Mouse (Mus musculus): ENCODE results near the gene Gcc1.

Gene Gcc1

DNA sequence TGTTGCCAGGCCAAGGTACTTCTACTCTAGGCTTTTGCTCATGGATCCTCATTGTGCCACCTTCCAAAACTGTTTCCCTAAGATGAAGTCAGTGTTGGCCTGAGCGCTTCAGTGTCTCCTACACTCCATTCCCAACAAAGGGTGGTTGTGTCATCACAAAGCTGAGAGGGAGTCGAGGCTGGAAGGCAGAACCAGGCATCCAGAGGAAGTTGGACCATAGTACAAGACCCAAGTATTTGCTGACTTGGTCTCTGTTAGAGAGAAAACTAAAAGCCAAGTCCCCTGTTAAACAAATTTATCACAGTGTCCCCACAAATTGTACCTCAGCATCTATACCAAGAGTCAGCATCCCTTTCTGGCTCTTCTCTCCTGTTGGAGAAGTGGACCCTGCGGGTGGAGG is at the start of gene Gcc1:
Gene Gcc1 (minus strand): TSS at position 101 of the 400 bp plus-strand sequence.
- no peak for DNase-seq (ENCODE audit: low spot score in 2 of 2)

DNA sequence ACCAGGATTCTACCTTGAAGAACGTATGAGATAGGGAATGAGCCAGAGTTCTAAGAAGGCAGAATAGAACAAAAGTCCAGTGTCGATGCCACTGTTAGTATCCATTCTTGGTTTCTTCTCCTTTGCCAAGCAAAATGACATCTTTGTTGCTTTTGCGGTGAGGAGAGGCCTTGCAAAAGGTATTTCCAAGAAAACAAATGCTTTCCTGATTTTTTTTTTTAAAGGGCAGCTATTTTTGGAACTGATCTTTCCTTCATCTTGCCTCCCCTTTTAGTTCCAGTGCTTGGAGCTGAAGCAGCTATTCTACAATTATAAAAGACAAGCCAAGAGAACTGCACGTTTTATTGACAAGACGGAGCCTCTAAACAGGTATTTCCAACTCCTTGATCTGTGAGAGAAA is 46.6 kb upstream of the Gcc1 start, which contains the start of gene Snd1:
Gene Snd1 (plus strand): TSS at position 301 of the 400 bp plus-strand sequence.
- no peak for DNase-seq (ENCODE audit: low spot score in 2 of 2)

DNA sequence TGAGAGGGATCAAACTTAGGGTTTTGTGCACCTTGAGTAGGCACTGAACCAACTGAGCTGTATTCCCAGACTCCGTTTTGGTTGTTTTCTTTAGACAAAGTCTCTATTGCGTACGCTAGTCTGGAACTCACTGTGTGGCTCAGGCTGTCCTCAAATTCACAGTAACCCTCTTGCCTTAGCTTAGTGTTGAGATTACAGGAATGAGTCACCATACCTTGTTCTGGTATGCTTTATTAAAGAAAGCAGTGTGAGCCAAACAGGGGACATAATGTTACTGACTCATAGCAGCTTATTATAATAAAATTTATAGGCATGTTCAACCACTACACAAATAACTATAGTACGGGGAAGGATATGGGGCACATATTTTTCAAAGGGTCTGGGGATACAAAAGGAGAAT is 46.0 kb upstream of the Gcc1 start:
- no peak for DNase-seq (ENCODE audit: low spot score in 2 of 2)

DNA sequence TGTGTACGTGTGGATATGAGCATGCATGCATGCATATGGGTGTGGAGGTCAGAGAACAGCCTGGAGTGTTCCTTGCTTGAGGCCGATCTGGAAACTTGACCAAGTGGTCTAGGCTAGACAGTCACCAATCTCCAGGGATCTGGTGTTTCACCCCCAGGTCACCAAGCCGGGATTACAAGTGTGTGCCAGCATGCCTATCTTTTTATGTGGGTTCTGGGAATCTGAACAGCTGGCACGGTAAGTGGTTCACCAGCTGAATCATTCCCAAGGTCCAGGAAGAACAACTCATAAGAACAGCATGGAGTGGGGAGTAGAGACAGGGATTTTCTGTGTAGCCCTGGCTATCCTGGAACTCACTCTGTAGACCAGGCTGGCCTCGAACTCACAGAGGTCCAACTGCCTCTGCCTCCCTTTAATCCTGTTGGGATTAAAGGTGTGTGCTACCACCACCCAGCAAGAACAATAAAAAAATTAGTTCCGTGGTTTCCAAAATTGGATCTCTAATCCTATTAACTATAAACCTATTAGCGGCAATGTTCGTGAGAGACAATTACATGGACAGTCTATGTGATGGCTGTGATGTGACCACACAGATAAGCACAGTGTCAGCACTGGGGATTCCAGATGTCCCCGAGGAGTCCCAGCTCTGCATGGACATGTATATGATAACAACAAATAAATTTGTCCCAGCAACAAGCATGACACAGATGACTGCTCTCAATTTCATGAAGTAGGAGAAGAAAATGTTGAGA is 43.3 kb upstream of the Gcc1 start:
- DNase-seq (ENCODE audit: low spot score in 2 of 2), result no peak

DNA sequence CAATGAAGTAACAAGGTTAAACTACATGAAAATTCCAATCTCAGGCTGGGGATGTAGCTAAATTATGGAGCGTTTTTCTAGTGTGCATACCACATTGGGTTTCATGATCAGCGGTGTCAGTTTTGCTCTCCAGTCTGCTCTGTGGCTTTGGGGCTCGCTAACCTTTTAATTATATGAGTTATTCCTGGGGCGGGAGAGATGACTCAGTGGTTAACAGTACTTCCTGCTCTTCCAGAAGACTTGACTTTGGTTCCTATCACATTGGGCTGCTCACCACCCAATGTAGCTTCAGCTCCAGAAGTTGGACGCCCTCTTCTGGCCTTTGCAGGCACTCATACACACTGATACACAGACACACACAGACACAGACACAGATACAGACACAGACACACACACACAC is 42.4 kb upstream of the Gcc1 start:
- no peak for DNase-seq (ENCODE audit: low spot score in 2 of 2)

GRCm38 (mm10) chr6:28470017-28470602 is 41.9 kb upstream of the Gcc1 start:
- DNase-seq (ENCODE audit: low spot score in 2 of 2), result no peak

DNA sequence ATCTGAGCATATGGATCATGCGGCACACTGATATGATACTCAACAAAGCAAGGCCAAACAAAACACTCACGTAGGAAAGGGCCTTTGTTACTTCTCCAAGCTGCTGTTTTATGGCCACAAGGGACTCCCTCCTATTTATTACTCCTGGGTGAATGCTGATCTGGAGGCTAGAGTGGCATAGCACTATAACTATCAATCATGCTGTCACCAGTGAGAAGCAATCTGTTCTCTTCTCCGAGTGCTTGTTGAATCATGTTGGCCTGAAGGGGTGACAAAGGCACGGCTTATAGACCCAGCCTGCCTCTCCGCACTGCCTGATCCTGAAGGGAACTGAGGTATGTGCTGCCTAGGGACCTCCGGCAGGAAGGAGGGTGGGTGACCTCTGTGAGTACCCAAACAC is 36.4 kb upstream of the Gcc1 start:
- DNase-seq (ENCODE audit: low spot score in 2 of 2), result no peak

- DNase-seq (ENCODE audit: low spot score in 2 of 2), result peak; percentile 33 to 42
These were observed 32.3 kb upstream of the Gcc1 start for GRCm38 (mm10) chr6:28460534-28460933.

GRCm38 (mm10) chr6:28459221-28459668 is 31.1 kb upstream of the Gcc1 start:
- DNase-seq (ENCODE audit: low spot score in 2 of 2), result no peak

GRCm38 (mm10) chr6:28450977-28451376 is 22.8 kb upstream of the Gcc1 start:
- no peak for DNase-seq (ENCODE audit: low spot score in 2 of 2)

- DNase-seq (ENCODE audit: low spot score in 2 of 2), result no peak
These were observed 22.3 kb upstream of the Gcc1 start for GRCm38 (mm10) chr6:28450481-28450880.

DNA sequence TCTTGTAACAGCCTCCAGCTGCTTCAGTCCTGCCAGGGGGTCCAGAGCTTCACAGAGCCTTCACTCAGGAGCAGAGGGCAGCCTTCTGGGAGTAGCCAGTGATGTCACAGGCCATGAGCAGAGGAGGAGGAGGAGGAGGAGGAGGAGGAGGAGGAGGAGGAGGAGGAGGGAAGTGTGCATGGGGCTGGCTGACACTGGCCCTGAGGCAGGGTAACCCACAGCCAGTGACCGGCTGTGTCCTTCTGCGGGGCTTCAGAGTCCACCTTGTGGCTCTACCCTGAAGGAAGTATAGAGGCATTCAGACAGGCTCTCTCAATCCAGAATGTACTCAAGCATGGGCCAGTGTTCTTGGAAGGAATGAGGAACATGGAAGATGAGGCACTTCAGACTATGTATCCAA is 21.1 kb upstream of the Gcc1 start, which contains the start of gene Pax4:
Gene Pax4 (minus strand): TSS at position 101 of the 400 bp plus-strand sequence.
- no peak for DNase-seq (ENCODE audit: low spot score in 2 of 2)

DNA sequence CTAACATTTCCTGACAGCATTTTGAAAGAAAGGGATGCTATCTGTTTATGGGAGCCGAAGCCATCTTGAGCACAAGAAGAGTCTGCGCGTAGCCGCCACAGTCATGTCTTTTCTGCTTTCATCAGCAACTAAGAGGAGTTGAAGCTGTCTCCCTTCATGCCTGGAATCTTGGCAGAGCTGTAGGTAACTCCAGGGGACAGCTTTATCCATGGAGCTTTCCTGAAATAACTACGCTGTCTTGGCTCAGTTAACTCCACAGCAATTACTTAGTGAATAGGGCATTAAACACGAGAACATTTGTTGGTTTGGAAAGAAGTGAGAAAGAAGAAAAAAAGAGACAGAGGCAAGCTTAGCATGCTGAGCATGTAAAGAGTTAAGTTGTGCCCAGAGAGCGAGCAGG is 19.7 kb upstream of the Gcc1 start:
- no peak for DNase-seq (ENCODE audit: low spot score in 2 of 2)

GRCm38 (mm10) chr6:28431538-28431855 is 3.3 kb upstream of the Gcc1 start:
- no peak for DNase-seq (ENCODE audit: low spot score in 2 of 2)

GRCm38 (mm10) chr6:28430795-28431537 is 2.8 kb upstream of the Gcc1 start:
- DNase-seq (ENCODE audit: low spot score in 2 of 2), result no peak

GRCm38 (mm10) chr6:28429870-28430269 is 1.7 kb upstream of the Gcc1 start:
- DNase-seq (ENCODE audit: low spot score in 2 of 2), result no peak

- no peak for DNase-seq (ENCODE audit: low spot score in 2 of 2)
These were observed 922 bp downstream of the Gcc1 start, which contains the start of gene Fscn3 for GRCm38 (mm10) chr6:28427096-28427839. TSS of gene Fscn3 (plus strand) at chr6:28427789.

GRCm38 (mm10) chr6:28425019-28425418 is 3.2 kb downstream of the Gcc1 start:
- DNase-seq (ENCODE audit: low spot score in 2 of 2), result no peak

DNA sequence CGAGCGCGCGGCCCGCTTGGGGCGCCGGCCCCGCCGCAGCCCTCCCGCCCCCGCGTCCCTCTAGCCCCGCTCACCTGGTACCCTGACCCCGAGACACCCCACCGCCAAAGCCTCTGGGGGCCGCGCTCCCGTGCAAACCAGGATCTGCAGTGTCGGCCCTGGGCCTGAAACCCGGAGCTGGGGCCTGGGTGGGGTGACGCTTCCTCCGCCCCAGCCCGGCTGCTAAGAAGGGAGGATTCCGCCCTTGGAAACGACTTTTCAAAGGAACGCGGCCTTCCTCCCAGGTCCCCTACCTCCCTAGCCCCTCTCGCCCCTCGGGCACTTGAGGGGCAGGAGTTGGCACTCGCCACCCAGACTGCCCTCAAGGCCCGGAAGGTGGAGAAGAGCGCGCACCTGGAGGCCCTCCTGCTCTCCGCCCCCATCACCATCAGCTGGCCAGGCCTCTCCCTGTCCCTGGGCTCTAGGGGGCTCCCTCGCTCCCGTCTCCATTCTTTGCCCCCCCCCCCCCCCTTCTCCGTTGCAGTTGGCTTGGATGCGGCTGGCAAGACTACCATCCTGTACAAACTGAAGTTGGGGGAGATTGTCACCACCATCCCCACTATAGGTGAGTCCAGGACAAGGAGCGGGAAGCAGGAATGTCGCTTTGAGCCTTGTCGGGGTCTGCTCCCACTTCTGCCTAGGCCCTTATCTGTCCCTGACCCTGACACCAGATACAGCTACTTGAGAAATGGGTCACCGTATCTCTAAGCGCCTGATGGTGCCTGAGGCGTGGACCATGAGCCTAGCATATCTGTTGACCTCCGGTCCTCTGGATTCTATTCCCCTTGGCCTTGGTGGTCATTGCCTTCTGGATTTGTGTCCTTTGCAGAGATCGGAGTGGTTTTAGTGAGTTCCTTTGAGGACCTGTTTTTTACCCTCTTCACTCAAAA is 4.2 kb downstream of the Gcc1 start:
- DNase-seq (ENCODE audit: low spot score in 2 of 2), result peak in 1 of 2 experiments; percentile 24

GRCm38 (mm10) chr6:28423313-28423712 is 4.9 kb downstream of the Gcc1 start, which contains the start of gene Arf5:
TSS of gene Arf5 (plus strand) at chr6:28423560.
- peak; percentile 83 to 87 for DNase-seq (ENCODE audit: low spot score in 2 of 2)
